Mouse (Mus musculus) left cerebral cortex, adult 9 months (tissue): Measurements from ENCODE around the gene Zbtb16.
A peak's percentile ranks its signal among the peaks of the same experiment; 100 is the strongest.

Experiments
- DNase-seq, 2 experiments: peaks; one replicate each; pipeline ENCODE4 v3.0.0; 2022; ENCODE audit warnings: low spot score in 2 of 2

Gene Zbtb16

GRCm38 (mm10) chr9:48728731-48729123 lies 107.3 kb downstream of the Zbtb16 start:
- DNase-seq: no peak

DNA sequence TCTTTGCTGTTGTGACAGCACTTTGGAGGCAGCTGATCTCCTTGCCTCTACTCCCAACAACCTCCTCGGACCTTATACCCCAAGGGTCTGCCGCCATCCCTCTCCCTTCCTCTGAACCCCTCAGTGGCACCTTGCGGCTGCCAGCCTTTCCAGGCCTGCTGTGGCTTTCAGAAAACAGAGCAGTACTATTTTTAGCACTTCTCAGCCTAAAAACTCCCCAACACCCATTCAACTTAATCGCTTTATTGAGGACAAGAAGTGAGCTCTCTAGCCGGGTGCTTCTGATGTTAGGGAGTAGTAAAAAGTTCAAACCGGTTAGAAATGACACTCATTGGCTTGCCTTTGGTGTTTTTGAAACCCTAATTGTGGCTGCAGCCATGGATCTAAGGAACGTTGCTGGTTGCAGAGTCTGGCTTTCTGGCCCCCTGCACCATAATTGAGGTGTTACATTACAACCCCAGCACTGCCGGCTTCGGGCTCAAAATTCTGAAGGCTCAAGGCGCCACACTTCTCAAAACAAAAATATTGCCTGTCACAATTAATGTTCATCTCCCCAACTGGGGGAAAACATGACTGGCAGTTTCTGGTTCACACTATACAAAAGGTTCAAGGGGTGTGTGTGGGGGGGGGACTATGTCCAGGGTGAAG lies 107.8 kb downstream of the Zbtb16 start:
- DNase-seq: no peak

DNA sequence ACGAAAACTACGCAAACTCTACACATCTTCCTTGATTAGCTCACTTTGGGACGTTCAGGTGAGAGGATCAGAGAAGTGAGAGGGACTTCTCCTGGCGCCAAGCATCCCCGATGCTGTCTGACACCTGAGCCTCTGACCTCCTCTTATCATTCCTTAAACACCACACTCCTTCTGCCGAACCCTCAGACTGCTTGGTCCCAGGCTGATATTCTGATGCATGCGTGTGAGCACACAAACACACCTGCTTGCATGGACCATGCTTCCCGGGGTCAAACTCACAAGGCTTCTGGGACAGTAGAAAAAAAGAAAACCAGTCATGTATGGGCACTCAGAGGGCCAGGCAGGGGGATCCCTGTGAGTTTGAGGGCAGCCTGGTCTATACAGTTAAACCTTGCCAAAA lies 109.7 kb downstream of the Zbtb16 start:
- DNase-seq: no peak

DNA sequence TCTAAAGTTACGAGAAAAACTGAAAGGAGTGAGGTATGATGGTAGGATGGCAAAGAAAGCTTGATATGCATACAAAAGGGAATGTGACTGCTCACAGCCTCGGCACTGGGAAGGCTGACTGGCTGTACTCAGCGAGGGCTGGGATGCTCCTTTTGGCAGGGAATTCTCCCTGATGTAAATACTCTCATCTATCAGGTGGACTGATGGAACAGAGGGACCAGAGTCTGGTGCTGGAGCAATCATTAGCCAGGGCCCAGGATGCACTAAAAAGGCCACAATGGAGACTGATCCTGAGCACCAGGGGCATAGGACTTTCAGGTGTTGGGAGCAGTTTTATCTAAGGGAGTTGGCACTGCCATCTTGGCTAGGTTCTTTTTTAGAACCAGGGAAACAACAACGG lies 110.1 kb downstream of the Zbtb16 start:
- DNase-seq: no peak

GRCm38 (mm10) chr9:48725161-48725560 lies 110.9 kb downstream of the Zbtb16 start:
- no peak for DNase-seq

DNA sequence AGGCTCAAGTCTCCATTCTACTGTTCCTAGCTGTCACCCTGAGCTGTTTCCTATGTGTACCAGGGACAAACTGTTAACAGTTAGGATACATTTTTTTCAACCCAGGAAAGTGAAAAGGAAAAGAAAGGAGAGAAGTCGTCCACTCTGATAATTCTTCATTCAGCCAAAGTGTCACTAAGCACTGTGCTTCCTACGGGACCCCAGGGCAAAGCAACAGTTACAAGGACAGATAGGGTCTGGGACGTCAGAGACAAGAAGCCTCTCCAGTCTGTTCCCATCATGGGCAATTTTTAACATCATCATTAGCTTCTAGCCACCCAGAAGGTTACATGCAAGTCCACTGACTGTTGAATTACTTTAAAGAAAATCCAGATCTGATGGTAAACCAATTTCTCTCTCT lies 111.3 kb downstream of the Zbtb16 start:
- DNase-seq: no peak

DNA sequence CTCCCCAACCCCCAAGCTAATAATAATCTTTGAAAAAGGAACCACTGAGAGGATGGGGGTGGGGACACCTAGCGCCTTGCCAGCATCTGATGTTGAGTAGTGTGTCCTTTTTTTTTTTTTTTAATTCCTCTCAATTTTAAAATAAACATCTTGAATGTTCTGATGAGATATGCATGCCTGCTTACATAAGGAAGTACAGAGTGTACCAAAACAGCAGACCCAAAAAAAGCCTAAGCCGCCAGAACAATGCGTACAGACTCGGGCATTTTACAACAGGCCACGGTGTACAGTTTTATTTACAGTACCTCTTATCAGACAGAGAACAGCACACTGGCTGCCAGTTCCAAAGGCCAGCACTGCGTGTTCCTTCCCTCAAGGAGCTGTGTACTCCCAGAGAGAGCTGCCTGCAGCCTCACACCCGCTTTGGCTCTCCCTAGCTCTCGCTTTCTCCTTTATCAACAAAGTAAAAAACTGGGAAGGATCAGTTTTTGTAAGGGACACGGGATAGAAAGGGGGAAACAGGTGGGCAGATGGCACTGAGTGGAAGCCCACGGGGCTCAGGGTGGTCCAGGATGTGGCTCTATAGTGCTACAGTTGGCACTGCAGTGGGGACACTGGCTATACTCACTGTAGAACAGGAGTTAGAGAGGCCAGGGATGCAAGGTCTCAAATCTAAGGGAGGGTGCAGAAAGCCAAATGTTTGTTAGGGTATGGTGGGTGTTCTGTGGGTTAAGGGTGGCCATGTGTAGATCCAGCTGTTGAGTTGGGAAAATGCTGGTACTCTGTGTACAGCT lies 112.3 kb downstream of the Zbtb16 start:
- DNase-seq: peak; percentile 71 to 89

DNA sequence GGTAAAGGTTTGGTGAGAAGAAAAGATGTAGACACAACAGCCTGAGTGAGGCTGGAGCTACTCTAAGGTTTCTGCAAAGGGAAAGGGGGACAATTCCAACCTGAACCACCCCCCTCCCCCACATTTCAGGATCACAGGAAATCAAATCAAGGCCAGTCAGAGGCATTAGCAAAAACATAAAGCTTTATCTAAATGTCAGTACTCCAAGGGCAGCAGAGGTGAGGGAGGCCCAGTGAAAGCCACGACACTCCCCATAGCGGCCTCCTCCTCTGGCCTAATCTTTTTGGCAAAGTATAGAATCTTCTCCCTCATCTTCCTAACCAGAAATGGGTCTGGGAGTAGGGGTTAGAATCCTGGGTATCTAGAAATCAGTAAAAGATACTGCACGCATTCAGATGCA lies 113.0 kb downstream of the Zbtb16 start:
- no peak for DNase-seq

- DNase-seq: no peak
Observed at GRCm38 (mm10) chr9:48722261-48722920, 113.6 kb downstream of the Zbtb16 start.

GRCm38 (mm10) chr9:48721655-48722054 lies 114.4 kb downstream of the Zbtb16 start:
- DNase-seq: no peak

- DNase-seq: no peak
Observed at GRCm38 (mm10) chr9:48721172-48721571, 114.8 kb downstream of the Zbtb16 start.

GRCm38 (mm10) chr9:48720251-48720963 lies 115.6 kb downstream of the Zbtb16 start:
- DNase-seq: no peak

- DNase-seq: no peak
Observed at GRCm38 (mm10) chr9:48719619-48720018, 116.4 kb downstream of the Zbtb16 start.

- no peak for DNase-seq
Observed at GRCm38 (mm10) chr9:48716549-48716948, 119.5 kb downstream of the Zbtb16 start.

GRCm38 (mm10) chr9:48715042-48715441 lies 121.0 kb downstream of the Zbtb16 start:
- no peak for DNase-seq

GRCm38 (mm10) chr9:48713779-48714178 lies 122.2 kb downstream of the Zbtb16 start:
- DNase-seq: no peak

- DNase-seq: no peak
Observed at GRCm38 (mm10) chr9:48712985-48713765, 122.8 kb downstream of the Zbtb16 start.

- DNase-seq: no peak
Observed at GRCm38 (mm10) chr9:48711826-48712225, 124.2 kb downstream of the Zbtb16 start.

DNA sequence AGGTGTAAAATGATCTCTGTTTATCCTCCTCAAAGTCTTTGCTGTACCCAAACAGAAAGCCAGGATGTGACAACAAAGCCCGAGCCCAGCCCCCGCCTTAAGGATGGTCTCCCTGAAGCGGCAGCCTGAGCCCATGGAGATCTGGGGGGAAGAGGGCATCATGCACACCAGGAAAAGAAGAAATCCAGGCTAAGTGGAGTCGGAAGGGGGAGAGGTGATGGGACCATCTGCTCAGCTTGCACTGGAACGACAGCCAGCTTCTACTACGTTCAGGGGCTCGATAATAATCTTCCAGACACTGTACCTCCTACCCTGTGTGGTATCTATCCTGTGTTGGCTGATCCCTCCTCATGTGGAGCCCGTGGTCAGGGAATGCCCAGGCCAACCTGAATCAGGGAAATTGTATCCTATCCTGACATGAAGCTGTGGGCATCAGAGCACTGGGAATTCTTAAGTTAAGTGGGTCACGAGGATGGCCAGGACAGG lies 124.7 kb downstream of the Zbtb16 start:
- DNase-seq: no peak

DNA sequence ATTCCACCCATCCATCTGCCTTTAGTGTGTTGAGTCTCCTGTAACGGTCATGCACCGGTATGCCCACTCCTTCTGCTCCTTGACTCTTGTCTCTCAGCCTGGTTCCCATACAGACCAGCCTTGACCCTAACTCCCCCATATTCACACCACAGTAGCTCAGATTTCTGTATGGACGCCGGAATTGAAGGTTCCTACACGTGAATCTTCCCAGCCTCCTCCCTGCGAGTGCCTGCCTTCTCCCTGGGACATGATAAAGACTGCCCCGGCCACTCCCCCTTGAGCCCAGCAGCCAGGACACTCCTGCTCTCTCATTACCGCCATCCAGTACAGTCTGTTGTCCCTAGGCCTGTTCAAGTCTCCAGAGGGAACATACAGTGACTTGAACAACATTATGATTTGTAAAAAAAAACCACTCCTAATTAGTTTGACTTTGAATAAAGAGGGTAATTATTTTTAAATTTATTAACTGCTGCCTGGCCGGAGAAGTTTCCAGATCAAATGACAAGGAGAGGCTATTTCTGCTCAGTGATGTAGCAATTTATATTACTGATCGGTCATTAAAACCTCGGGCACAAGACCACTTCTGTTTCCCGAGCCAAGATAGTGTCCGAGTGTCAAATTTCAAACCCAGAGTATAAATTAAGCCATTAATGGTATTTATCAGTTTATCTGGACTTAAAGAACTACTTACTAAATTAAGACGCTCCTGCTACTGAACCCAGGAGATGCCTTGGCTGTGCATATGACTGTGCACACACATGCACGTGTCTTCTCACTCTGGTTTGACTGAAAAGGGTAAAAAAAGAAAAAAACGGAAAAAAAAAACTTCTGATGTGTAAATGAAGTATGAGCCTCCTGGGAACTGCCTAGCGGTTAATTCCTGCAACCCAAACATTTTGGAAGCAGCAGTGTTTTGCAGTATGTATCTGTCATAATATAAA lies 125.4 kb downstream of the Zbtb16 start:
- no peak for DNase-seq
